Mouse (Mus musculus) kidney, postnatal 0 days (tissue): ENCODE measurements around the gene Casq2. TPM values are rescaled to one million over a fixed set of nuclear protein-coding genes. Genes with fewer than 3 reads are reported as not detected.

Experiments
- ATAC-seq: fragments of 200-750 bp; cut with Nextera tagmentation; replicated peaks from 2 replicates; pipeline ENCODE4 v1.8.0; 2017; ENCODE audit warnings: low read depth, moderate number of reproducible peaks, moderate TSS enrichment, moderate library complexity; ENCODE audit not compliant: low FRiP score
- DNase-seq: peaks from one replicate; pipeline ENCODE4 v3.0.0-alpha.2; 2016; ENCODE audit warnings: low spot score
- H3K27ac ChIP-seq: fragments of 300-500 bp; sonication (generic); 2 replicates; pipeline ENCODE4 v1.5.1; 2014; ENCODE audit warnings: mild to moderate bottlenecking
- H3K27me3 ChIP-seq: fragments of 300-500 bp; sonication (generic); 2 replicates; pipeline ENCODE4 v1.6.1; 2014; ENCODE audit warnings: low read length, mixed read lengths; ENCODE audit not compliant: insufficient read depth
- H3K36me3 ChIP-seq: fragments of 300-500 bp; sonication (generic); 2 replicates; pipeline ENCODE4 v1.6.1; 2014; ENCODE audit warnings: low read length, mixed read lengths; ENCODE audit not compliant: insufficient read depth
- H3K4me1 ChIP-seq: fragments of 300-500 bp; sonication (generic); replicated peaks from 2 replicates; pipeline ENCODE4 v1.6.1; 2014; ENCODE audit warnings: antibody characterized with exemption, low read length, mixed read lengths; ENCODE audit not compliant: insufficient read depth
- H3K4me2 ChIP-seq: fragments of 300-500 bp; sonication (generic); 2 replicates; pipeline ENCODE4 v1.6.1; 2014; ENCODE audit warnings: mild to moderate bottlenecking, low read length, moderate library complexity, mixed read lengths
- H3K4me3 ChIP-seq: fragments of 300-500 bp; sonication (generic); replicated peaks from 2 replicates; pipeline ENCODE4 v1.5.1; 2014; ENCODE audit warnings: low read depth, low read length
- H3K9ac ChIP-seq: fragments of 300-500 bp; sonication (generic); 2 replicates; pipeline ENCODE4 v1.6.1; 2014; ENCODE audit warnings: low read depth, low read length
- H3K9me3 ChIP-seq: fragments of 300-500 bp; sonication (generic); replicated peaks from 2 replicates; pipeline ENCODE4 v1.6.1; 2016; ENCODE audit warnings: low read length, inconsistent platforms, mixed read lengths
- CTCF ChIP-seq: IDR thresholded peaks from 2 replicates; pipeline ENCODE4 v1.5.1; 2016; ENCODE audit warnings: antibody characterized with exemption, low read depth, mild to moderate bottlenecking, moderate library complexity
- WGBS: fragments of 180-500 bp; shearing (Covaris S2); extraction: QIAGEN DNeasy Blood & Tissue Kit; methylation state at CpG from one replicate; pipeline ENCODE4 v1.1.7; 2014; 5-methylcytosine and 5-hydroxymethylcytosine counted together
- polyA plus RNA-seq: library from polyadenylated mRNA; unstranded; fragments of >200 nt; fragmentation: Nextera tagmentation; extraction: Ambion mirVana; gene quantifications from 2 replicates; pipeline ENCODE4 v1.2.1, GENCODE M21; 2015

The Casq2 gene
- polyA plus RNA-seq, 1 experiment from 2014 or later, result 0.47 TPM

DNA sequence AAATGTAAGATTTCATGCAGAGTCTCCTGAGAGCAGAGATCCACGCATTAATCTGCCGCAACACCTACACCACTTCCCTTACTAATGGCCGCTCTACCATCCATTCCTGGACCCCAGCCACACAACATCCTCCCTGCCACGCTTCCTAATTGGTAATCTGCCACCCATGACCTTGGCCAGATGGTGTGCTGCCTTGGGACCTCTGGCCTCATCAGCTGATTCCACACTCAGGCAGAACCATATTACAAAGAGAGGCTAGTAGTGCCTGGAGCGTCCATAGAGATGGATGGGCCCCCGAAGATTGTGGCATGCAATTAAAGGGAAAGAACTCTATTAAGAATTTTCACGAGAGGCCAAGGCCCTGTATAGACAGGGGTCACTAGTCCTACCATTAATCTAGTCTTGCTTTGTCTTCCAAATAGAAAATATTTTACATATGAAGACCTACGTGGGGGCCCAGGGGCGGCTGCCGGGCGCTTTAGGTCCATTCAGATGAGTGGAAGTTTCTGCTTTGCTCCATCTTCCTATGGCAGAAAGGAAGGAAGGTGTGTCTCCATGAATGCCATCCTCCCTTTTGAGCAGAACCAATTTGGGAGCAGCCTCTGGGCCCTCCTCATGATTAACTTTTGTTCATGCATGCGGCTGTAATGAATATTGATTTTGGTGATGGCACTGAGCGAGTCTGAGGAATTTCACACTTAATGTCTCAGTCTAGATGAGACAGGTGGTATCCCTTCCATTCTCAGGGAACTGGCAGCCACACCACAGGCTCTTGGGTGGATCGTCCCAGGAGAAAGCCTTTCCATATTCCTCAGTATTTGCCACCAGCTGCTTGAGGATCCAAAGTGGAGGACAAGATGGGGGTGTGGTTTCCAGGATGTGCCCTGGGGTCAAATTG lies 36.8 kb upstream of the Casq2 start:
- 76% methylated on average over 14 of the region's 14 CpGs for WGBS
- Histone ChIP-seq H3K4me2 (no peak overlapping the region), H3K4me1 (no peaks in the 10 kb centered on the region), H3K27ac (no peak overlapping the region), H3K27me3 (no peaks in the 10 kb centered on the region), H3K4me3 (no peak overlapping the region), H3K9ac (no peak overlapping the region), H3K9me3 (no peaks in the 10 kb centered on the region), H3K36me3 (no peaks in the 10 kb centered on the region)
- DNase-seq, result no peak
- no peak for ATAC-seq
- TF ChIP-seq CTCF, result no peak

DNA sequence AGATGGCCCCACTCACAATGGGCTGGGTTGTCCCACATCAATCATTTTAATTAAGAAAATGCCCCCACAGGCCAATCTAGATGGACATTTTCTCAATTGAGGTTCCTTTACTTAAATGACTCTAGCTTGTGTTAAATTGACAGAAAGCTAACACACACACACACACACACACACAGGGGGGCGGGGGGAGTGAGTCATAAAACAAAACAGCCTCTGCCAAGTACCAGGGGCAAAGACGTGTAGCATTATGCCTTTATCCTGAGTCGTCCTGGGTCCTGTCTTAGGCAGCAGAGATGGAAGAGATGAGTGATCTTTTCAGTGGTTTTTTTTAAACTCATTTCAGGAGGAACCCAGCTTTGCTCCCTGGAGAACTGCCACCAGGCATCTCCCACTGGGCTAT lies 34.2 kb upstream of the Casq2 start:
- ATAC-seq, result no peak
- 46% methylated on average over 3 of the region's 3 CpGs for WGBS
- Histone ChIP-seq H3K36me3 (no peaks in the 10 kb centered on the region), H3K27me3 (no peaks in the 10 kb centered on the region), H3K27ac (no peak overlapping the region), H3K4me1 (no peaks in the 10 kb centered on the region), H3K9ac (no peak overlapping the region), H3K9me3 (no peaks in the 10 kb centered on the region), H3K4me2 (no peak overlapping the region), H3K4me3 (no peak overlapping the region)
- no peak for TF ChIP-seq CTCF
- no peak for DNase-seq

DNA sequence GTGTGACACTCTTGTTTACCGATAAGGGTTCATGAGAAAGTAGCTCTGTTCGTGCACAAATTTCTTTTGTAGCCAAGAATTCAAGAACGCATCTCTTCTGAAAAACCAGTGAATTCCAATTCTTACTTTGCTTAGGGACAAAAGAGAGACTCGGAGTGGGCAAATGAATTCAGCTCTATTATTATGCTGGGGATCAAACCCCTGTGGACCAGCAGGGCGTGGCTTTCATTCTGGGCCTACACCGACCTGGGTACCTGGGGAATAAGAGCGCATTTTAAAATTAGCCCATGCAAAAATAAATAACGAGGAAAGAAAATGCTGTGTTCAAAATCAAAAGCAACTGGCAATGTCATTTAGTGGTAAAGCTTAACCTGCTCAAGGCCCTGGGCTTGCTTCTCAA lies 32.9 kb upstream of the Casq2 start:
- no peaks in the 10 kb centered on the region for H3K27me3 ChIP-seq
- no peak for TF ChIP-seq CTCF
- no peaks in the 10 kb centered on the region for H3K4me1 ChIP-seq
- DNase-seq, result no peak
- no peak overlapping the region for H3K27ac ChIP-seq
- H3K9me3 ChIP-seq, result no peaks in the 10 kb centered on the region
- WGBS, result 69% methylated on average over 8 of the region's 8 CpGs
- H3K4me3 ChIP-seq, result no peak overlapping the region
- no peak overlapping the region for H3K4me2 ChIP-seq
- H3K9ac ChIP-seq, result no peak overlapping the region
- no peaks in the 10 kb centered on the region for H3K36me3 ChIP-seq
- no peak for ATAC-seq

DNA sequence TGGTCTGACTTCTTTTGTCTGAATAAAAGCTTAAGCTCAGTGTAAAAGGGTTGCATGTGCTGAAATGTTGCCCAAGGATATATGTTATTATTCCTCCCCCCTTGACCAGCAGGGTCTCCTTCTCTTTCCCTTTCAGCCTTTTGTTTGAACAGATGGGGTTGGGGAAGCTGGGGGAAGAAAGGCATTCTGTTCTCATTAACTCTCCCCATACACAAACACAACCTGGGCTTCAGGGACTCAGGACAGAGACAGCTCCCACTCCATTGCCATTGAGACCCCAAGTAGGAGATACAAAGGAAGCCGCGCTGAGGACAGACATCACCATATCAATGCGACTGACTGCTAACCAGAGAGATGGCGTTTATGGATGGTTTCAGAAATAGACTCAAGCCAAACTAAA lies 30.3 kb upstream of the Casq2 start:
- H3K27ac ChIP-seq, result no peak overlapping the region
- H3K9me3 ChIP-seq, result no peaks in the 10 kb centered on the region
- H3K36me3 ChIP-seq, result no peaks in the 10 kb centered on the region
- H3K4me1 ChIP-seq, result no peaks in the 10 kb centered on the region
- ATAC-seq, result no peak
- WGBS, result 61% methylated on average over 4 of the region's 4 CpGs
- no peak overlapping the region for H3K9ac ChIP-seq
- no peaks in the 10 kb centered on the region for H3K27me3 ChIP-seq
- TF ChIP-seq CTCF, result no peak
- no peak for DNase-seq
- no peak overlapping the region for H3K4me2 ChIP-seq
- H3K4me3 ChIP-seq, result no peak overlapping the region

DNA sequence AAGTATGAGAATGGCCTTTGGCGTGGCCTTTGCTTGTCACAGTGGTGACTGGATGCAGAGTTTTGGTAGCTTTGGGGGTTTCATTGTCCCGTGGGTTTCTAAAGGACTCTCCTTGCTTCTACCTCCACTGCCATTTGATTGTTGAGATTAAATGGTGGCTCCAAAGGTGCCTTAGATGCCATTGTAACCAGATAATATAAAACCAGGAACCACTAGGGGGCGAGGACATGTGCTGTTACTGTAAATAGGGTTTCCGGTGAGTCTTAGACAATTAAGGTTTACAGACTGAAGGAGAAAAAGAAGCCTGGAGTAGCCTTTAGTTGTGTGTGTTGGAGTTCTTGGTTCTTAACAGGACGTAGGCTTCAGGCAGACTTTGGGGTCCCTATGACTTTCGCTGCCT lies 26.1 kb upstream of the Casq2 start:
- no peaks in the 10 kb centered on the region for H3K27me3 ChIP-seq
- TF ChIP-seq CTCF, result peak; percentile 52
- no peak overlapping the region for H3K27ac ChIP-seq
- no peak overlapping the region for H3K4me2 ChIP-seq
- no peaks in the 10 kb centered on the region for H3K36me3 ChIP-seq
- no peaks in the 10 kb centered on the region for H3K4me1 ChIP-seq
- no peaks in the 10 kb centered on the region for H3K9me3 ChIP-seq
- DNase-seq (no peak), ATAC-seq (no peak)
- WGBS, result 87% methylated on average over 6 of the region's 6 CpGs
- no peak overlapping the region for H3K9ac ChIP-seq
- H3K4me3 ChIP-seq, result no peak overlapping the region

DNA sequence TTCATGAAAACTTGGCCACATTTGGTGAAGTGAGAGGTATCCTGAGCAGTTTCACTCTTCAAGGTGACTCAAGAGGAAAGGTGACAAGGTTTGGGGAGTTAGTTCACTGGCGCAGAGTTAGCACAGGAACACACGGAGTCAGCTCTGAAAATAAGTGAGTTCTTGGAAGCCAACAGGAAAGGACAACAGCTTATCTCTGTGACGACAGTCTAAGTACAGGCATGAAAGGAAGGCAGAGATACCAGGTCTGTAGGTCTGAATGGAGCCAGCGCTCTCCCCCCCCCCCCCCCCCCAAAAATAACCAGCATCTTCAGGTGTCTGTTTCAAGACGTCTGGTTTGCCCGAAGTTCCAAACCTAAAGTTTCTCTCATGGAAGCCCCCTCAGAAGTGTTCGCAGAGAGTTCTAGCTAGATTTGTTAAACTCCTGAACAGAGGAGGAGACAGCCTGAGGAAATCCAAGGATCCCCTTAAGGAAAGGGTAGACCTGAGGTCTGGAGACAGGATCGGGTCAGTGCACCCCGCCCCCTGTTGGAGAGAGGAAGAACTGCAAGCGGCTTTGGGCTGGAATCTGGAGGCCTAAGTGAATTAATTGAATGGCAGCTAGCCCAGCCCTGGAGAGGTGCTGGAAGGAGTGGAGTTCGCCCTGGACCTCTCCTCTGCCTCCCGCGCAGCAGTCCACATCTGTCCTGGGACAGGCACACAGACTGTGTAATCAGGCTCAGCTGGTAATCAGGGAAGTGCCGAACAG lies 24.1 kb upstream of the Casq2 start:
- no peak overlapping the region for H3K4me3 ChIP-seq
- H3K4me1 ChIP-seq, result no peaks in the 10 kb centered on the region
- H3K27ac ChIP-seq, result no peak overlapping the region
- 48% methylated on average over 14 of the region's 14 CpGs for WGBS
- H3K36me3 ChIP-seq, result no peaks in the 10 kb centered on the region
- H3K9me3 ChIP-seq, result no peaks in the 10 kb centered on the region
- peak; percentile 78 for TF ChIP-seq CTCF
- no peak overlapping the region for H3K4me2 ChIP-seq
- no peak overlapping the region for H3K9ac ChIP-seq
- H3K27me3 ChIP-seq, result no peaks in the 10 kb centered on the region
- DNase-seq (peak; percentile 73), ATAC-seq (no peak)
